Mouse (Mus musculus) liver, embryonic 14.5 days (tissue): Measurements from ENCODE around the gene Fry.

Source experiments
- CTCF ChIP-seq: IDR thresholded peaks from 2 replicates; pipeline ENCODE4 v1.5.1; 2016; ENCODE audit warnings: antibody characterized with exemption, low read depth, control low read depth
- EP300 ChIP-seq: IDR thresholded peaks from 2 replicates; pipeline ENCODE4 v1.6.1; 2016; ENCODE audit warnings: antibody characterized with exemption, low read depth

DNA sequence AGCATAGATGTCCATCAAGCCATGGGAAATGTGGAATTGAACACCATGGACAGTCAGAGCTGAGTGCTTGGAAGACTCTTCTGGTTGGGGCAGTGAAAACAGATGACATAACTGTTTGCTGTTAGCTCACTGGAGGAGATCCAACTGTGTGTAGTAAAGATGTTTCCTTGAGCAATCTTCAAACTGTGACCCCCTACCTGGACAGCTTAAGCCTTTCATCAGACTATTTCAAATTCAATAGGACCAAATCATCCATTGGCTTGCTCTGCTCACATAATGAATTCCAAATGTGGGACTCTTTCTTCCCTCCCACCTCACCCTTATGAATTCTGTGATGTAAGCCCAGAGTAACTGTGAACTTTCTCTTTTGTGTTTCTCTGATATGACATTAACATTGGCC, 46.7 kb upstream of the Fry start:
- TF ChIP-seq CTCF, result no peak
- no peak for TF ChIP-seq EP300
